Mouse (Mus musculus) heart, adult 2 months (tissue): ENCODE data around the gene R3hdm1.

ENCODE experiments used
- CTCF ChIP-seq: fragments of 200-600 bp; IDR thresholded peaks from 2 replicates; pipeline ENCODE4 v1.8.1; 2022; ENCODE audit warnings: antibody characterized with exemption, mild to moderate bottlenecking, moderate library complexity
- EP300 ChIP-seq: fragments of 200-500 bp; IDR thresholded peaks from 2 replicates; pipeline ENCODE4 v1.6.1; 2011; ENCODE audit warnings: low read depth, low read length, control low read depth; ENCODE audit not compliant: insufficient read depth
- POLR2A ChIP-seq: fragments of 200-500 bp; IDR thresholded peaks from 2 replicates; pipeline ENCODE4 v1.6.1; 2011; ENCODE audit warnings: mild to moderate bottlenecking, low read depth, low read length, control low read depth; ENCODE audit not compliant: insufficient read depth

DNA sequence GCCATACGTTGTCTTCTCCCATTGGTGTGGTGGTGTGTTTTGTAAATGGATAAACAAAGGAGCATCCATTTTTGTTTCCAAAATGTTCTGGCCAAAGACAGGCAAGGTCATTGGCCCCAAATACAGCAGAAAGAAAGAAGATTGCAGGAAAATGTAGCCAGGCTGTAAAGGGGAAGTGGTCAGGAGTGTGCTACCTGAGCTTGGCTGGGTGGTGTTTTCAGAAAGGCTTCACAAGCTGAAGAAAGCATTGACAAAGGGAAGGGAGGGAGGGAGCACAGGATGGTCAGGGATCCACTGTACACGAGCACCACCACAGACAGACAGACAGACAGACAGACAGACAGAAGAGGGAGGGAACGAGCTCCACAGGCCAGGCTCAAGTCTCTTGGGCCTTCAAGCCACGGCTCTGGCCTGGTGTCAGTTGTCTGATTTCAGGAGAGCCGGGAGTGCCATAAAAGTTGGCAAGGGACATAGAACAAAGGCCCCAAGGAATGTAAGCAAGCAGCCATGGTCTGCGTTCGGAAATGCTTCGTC lies 181.1 kb downstream of the R3hdm1 start:
- no peak for TF ChIP-seq CTCF
- TF ChIP-seq EP300: no peak
- TF ChIP-seq POLR2A: no peak
